Mouse (Mus musculus): ENCODE measurements around the gene Smc1b.

GRCm38 (mm10) chr15:85037343-85037690 is 94.4 kb downstream of the Smc1b start:
- TF ChIP-seq CTCF (IDR thresholded peaks at IDR 0.05; ENCODE audit: borderline replicate concordance, insufficient read depth, low read length) (no peak), POLR2A (IDR thresholded peaks at IDR 0.05; ENCODE audit: low read depth, low read length) (no peak)

Measured in embryonic fibroblast, embryonic 13.5 days (primary cell).